Mouse (Mus musculus): ENCODE data around the gene Smok3b.

Gene Smok3b

GRCm38 (mm10) chr5:138084996-138085395, 63.8 kb downstream of the Smok3b start, which contains the start of gene Zkscan1:
Zkscan1 (plus strand) TSS chr5:138085084.
- DNase-seq (ENCODE audit: low read depth in 2 of 2, low spot score in 2 of 2): peak; percentile 71 to 77

- peak; percentile 39 to 47 for DNase-seq (ENCODE audit: low read depth in 2 of 2, low spot score in 2 of 2)
Measured at GRCm38 (mm10) chr5:138085421-138085911, 64.2 kb downstream of the Smok3b start.

DNA sequence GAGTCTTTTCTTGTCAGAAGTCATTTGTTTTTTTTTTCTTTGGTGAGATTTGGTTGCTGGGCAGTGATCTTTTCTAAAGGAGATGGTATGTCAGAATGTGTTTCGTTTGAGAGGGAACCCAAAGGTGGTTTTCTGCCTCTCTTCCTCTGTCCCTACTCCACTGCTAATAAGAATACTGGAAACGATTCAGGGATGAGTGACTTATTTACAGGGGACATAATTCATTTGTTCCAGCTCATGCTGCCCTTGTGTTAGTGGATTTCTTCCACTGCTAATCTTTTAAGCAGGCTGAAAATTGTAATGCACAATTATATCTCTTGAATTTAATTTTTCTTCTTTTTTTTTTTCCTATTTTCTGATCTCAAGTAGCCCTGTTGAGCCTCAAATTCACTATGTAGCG, 65.6 kb downstream of the Smok3b start:
- no peak for DNase-seq (ENCODE audit: low read depth in 2 of 2, low spot score in 2 of 2)

DNA sequence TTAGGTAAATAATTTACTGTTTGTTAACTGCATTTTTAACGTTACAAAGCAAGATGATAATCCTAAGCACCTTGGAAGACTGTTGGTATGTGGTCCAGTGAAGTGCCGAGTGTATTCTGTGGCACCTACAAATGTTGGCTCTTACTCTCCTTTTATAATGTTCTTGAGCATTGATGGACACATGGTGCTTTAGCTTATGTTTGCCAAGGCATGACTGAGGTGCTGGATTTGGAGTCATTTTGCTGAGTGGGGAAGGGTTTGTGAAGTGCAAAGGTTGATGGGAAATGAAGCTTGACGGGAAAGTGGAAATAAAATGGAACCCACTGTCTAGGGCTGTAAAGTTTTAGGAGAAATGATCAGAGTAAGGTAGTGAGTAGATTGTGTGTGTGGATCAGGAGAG, 67.1 kb downstream of the Smok3b start:
- DNase-seq (ENCODE audit: low read depth in 2 of 2, low spot score in 2 of 2): no peak

DNA sequence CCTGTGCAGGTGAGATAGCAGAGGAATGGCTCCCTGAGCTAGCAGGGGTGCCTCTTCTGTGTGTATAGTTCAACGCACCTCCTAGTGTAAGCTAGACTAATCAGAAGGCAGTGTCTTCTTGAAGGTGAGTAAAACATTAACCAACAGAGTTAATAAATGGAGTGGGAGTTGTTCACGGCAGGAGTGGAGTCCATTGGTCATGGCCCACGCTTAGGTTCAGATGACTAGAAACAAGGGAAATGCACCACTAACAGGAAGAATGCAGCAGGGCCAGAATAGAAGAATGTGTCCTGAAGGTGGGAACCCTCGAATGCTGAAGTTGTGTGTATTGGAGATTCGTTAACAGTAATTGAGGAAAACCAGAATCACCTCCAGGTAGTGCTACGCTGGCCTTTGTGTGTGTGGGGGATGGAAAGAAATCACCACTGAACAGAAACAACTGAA, 67.9 kb downstream of the Smok3b start:
- no peak for DNase-seq (ENCODE audit: low read depth in 2 of 2, low spot score in 2 of 2)

GRCm38 (mm10) chr5:138090271-138090670, 69.0 kb downstream of the Smok3b start:
- no peak for DNase-seq (ENCODE audit: low read depth in 2 of 2, low spot score in 2 of 2)

- no peak for DNase-seq (ENCODE audit: low read depth in 2 of 2, low spot score in 2 of 2)
Measured at GRCm38 (mm10) chr5:138090737-138091136, 69.5 kb downstream of the Smok3b start.

DNA sequence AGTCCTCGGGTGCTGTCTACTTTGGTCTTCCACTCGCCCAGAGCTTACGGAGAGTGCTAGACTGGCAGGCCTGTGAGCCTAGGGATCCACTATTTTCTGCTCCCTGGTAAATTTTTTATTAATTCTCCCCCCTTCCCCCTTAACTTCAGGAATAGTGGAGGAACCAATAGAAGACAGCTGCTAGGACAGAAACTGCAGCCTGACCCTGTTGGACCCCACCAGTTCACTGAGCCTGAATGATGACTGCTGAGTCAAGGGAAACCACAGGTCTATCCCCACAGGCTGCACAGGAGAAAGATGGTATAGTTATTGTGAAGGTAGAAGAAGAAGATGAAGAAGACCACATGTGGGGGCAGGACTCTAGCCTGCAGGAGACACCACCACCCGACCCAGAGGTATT, 71.5 kb downstream of the Smok3b start:
- DNase-seq (ENCODE audit: low read depth in 2 of 2, low spot score in 2 of 2): no peak

DNA sequence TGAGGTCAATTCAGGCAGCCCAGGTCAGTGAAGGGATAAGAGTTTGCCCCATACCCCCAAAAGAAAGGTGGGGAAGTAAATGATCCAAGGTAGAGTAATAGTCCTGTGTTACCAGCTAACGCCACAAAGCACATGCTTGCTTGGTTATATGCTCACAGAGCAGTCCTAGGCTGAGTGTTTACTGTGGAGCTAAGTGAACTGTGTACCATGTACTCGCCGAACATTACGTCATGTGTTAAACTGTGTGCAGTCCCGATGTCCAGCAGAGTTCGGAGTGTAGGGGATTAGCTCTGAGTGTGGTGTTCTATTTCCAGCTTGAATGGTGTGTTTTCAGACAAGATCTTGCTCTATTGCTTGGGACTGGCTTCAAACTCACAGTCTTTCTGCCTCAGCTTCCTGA, 73.2 kb downstream of the Smok3b start:
- no peak for DNase-seq (ENCODE audit: low read depth in 2 of 2, low spot score in 2 of 2)

Measured in CD8-positive naive resting alpha-beta T cell, adult 2 months (primary cell).